Mouse (Mus musculus) midbrain, embryonic 15.5 days (tissue): ENCODE results near the gene Gm2237. TPM values are rescaled to one million over a fixed set of nuclear protein-coding genes. Genes with fewer than 3 reads are reported as not detected.
"Not testable (repeated sequence)": the region's sequence is repeated elsewhere in the genome, so short reads cannot be mapped to it uniquely, and the experiment has no call there.

Source experiments
- ATAC-seq: fragments of 200-750 bp; cut with Nextera tagmentation; replicated peaks from 2 replicates; pipeline ENCODE4 v1.8.0; 2017; ENCODE audit warnings: moderate TSS enrichment
- H3K27ac ChIP-seq: fragments of 300-500 bp; sonication (generic); 2 replicates; pipeline ENCODE4 v1.5.1; 2015; ENCODE audit warnings: mild to moderate bottlenecking, inconsistent platforms
- H3K27me3 ChIP-seq: fragments of 300-500 bp; sonication (generic); replicated peaks from 2 replicates; pipeline ENCODE4 v1.6.1; 2015; ENCODE audit warnings: inconsistent platforms
- H3K36me3 ChIP-seq: fragments of 300-500 bp; sonication (generic); replicated peaks from 2 replicates; pipeline ENCODE4 v1.6.1; 2015; ENCODE audit warnings: inconsistent platforms
- H3K4me1 ChIP-seq: fragments of 300-500 bp; sonication (generic); 2 replicates; pipeline ENCODE4 v1.6.1; 2015; ENCODE audit warnings: inconsistent platforms
- H3K4me2 ChIP-seq: fragments of 300-500 bp; sonication (generic); 2 replicates; pipeline ENCODE4 v1.6.1; 2015; ENCODE audit warnings: inconsistent platforms, mild to moderate bottlenecking, moderate library complexity
- H3K4me3 ChIP-seq: fragments of 300-500 bp; sonication (generic); 2 replicates; pipeline ENCODE4 v1.5.1; 2015; ENCODE audit warnings: mild to moderate bottlenecking, inconsistent platforms
- H3K9ac ChIP-seq: fragments of 300-500 bp; sonication (generic); 2 replicates; pipeline ENCODE4 v1.6.1; 2015; ENCODE audit warnings: mild to moderate bottlenecking, inconsistent platforms
- H3K9me3 ChIP-seq: fragments of 300-500 bp; sonication (generic); 2 replicates; pipeline ENCODE4 v1.6.1; 2016; ENCODE audit warnings: inconsistent platforms
- WGBS: fragments of 180-500 bp; shearing (Covaris S2); methylation state at CpG from one replicate; pipeline ENCODE4 v1.1.7; 2015; ENCODE audit warnings: mixed read lengths; 5-methylcytosine and 5-hydroxymethylcytosine counted together
- polyA plus RNA-seq: library from polyadenylated mRNA; unstranded; fragments of >200 nt; fragmentation: Nextera tagmentation; extraction: Ambion mirVana; gene quantifications from 2 replicates; pipeline ENCODE4 v1.2.1, GENCODE M21; 2015

The Gm2237 gene
- polyA plus RNA-seq = 5.9 and 6.2 TPM in 2 replicates

- Histone ChIP-seq H3K9ac (peak within 1 kb of the TSS; percentile 48), H3K4me2 (peak within 1 kb of the TSS; percentile 52), H3K4me3 (peak within 1 kb of the TSS; percentile 47), H3K27ac (peak within 1 kb of the TSS; percentile 70)
- not testable (repeated sequence) for H3K36me3 ChIP-seq, H3K27me3 ChIP-seq, H3K9me3 ChIP-seq, H3K4me1 ChIP-seq, ATAC-seq
- WGBS = under 1% methylated on average over 31 of the region's 62 CpGs
Observed at GRCm38 (mm10) chr14:19584804-19585667, at the start of gene Gm2237. Gene Gm2237 (minus strand): TSS chr14:19585135.

- H3K9ac ChIP-seq, H3K27ac ChIP-seq, H3K4me2 ChIP-seq, H3K4me3 ChIP-seq, H3K4me1 ChIP-seq, H3K9me3 ChIP-seq, H3K27me3 ChIP-seq, H3K36me3 ChIP-seq, ATAC-seq: not testable (repeated sequence)
- 98% methylated on average over 2 of the region's 2 CpGs for WGBS
Observed at GRCm38 (mm10) chr14:19602481-19602880, 17.5 kb upstream of the Gm2237 start, which contains the start of gene Gm5458. Gene Gm5458 (minus strand): TSS chr14:19602581.

- WGBS = 89% methylated on average over 1 of the region's 3 CpGs
- H3K27ac ChIP-seq, H3K4me1 ChIP-seq, H3K36me3 ChIP-seq, H3K9me3 ChIP-seq, H3K4me2 ChIP-seq, H3K27me3 ChIP-seq, H3K4me3 ChIP-seq, ATAC-seq, H3K9ac ChIP-seq: not testable (repeated sequence)
Observed at GRCm38 (mm10) chr14:19549863-19550262, 35.1 kb downstream of the Gm2237 start, which contains the start of gene Gm2244. Gene Gm2244 (minus strand): TSS chr14:19549963.

Other genes with a start within 250 kb of the Gm2237 start
- 1.1 and 1.3 TPM in 2 replicates for gene Gm21738, start 166.2 kb downstream of the Gm2237 start, polyA plus RNA-seq
- 0.41 and 0.49 TPM in 2 replicates for gene Gm2244, start 35.2 kb downstream of the Gm2237 start, polyA plus RNA-seq
- not detected in 2 replicates for gene Gm5458, start 17.4 kb upstream of the Gm2237 start, polyA plus RNA-seq
- 41.0 and 44.4 TPM in 2 replicates for gene Nid2, start 166.1 kb upstream of the Gm2237 start, polyA plus RNA-seq
- 135 and 137 TPM in 2 replicates for gene Rtraf, start 238.7 kb upstream of the Gm2237 start, polyA plus RNA-seq